Mouse (Mus musculus) bone marrow, adult 2 months (tissue): ENCODE results near the gene Asb13. TPM values are rescaled to one million over a fixed set of nuclear protein-coding genes. Genes with fewer than 3 reads are reported as not detected.

ENCODE experiments used
- H3K27ac ChIP-seq: fragments of 200-500 bp; 2 replicates; pipeline ENCODE4 v1.5.1; 2012; ENCODE audit warnings: low read depth, mild to moderate bottlenecking, control low read depth, inconsistent platforms, low read length; ENCODE audit not compliant: control insufficient read depth, poor library complexity, insufficient read depth
- H3K4me1 ChIP-seq: fragments of 200-500 bp; 2 replicates; pipeline ENCODE4 v1.6.1; 2011; ENCODE audit warnings: low read length; ENCODE audit not compliant: control insufficient read depth, insufficient read depth
- H3K4me3 ChIP-seq: fragments of 200-500 bp; replicated peaks from 2 replicates; pipeline ENCODE3; 2011; ENCODE audit warnings: mild to moderate bottlenecking, low read depth, low read length, control low read depth; ENCODE audit not compliant: control insufficient read depth
- CTCF ChIP-seq: fragments of 200-500 bp; IDR thresholded peaks from 2 replicates; pipeline ENCODE4 v1.5.1; 2011; ENCODE audit warnings: low read length, control low read depth; ENCODE audit not compliant: control insufficient read depth, insufficient read depth
- POLR2A ChIP-seq: fragments of 200-500 bp; IDR thresholded peaks from 2 replicates; pipeline ENCODE4 v1.6.1; 2011; ENCODE audit warnings: low read depth, mild to moderate bottlenecking, control low read depth, low read length, borderline replicate concordance; ENCODE audit not compliant: control insufficient read depth
- WGBS: fragments of 180-500 bp; shearing (Covaris S2); methylation state at CpG from one replicate; pipeline ENCODE4 v1.1.7; 2018; 5-methylcytosine and 5-hydroxymethylcytosine counted together
- polyA plus RNA-seq: library from polyadenylated mRNA; stranded (reverse); fragments of >200 nt; gene quantifications from 2 replicates; pipeline ENCODE4 v1.2.4, GENCODE M21; 2011; ENCODE audit warnings: low replicate concordance; ENCODE audit not compliant: missing spikeins, insufficient read depth, insufficient read length

The Asb13 gene
- polyA plus RNA-seq, 1 experiment = 7.3 TPM

- 62% methylated on average over 1 of the region's 1 CpGs for WGBS
- TF ChIP-seq POLR2A (no peak), CTCF (no peak)
- no peaks in the 10 kb centered on the region for H3K4me1 ChIP-seq
- H3K4me3 ChIP-seq = no peak overlapping the region
- H3K27ac ChIP-seq = no peak overlapping the region
Observed at GRCm38 (mm10) chr13:3670039-3670438, 36.2 kb downstream of the Asb13 start.

- Histone ChIP-seq H3K27ac (no peak overlapping the region), H3K4me1 (no peaks in the 10 kb centered on the region), H3K4me3 (no peak overlapping the region)
- 75% methylated on average over 3 of the region's 3 CpGs for WGBS
- TF ChIP-seq CTCF = no peak
- TF ChIP-seq POLR2A = no peak
Observed at GRCm38 (mm10) chr13:3673151-3673550, 39.3 kb downstream of the Asb13 start.

- H3K4me3 ChIP-seq = no peak overlapping the region
- no peak overlapping the region for H3K27ac ChIP-seq
- WGBS = 81% methylated on average over 4 of the region's 4 CpGs
- no peaks in the 10 kb centered on the region for H3K4me1 ChIP-seq
- no peak for TF ChIP-seq POLR2A
- no peak for TF ChIP-seq CTCF
Observed at GRCm38 (mm10) chr13:3673622-3674021, 39.8 kb downstream of the Asb13 start.

GRCm38 (mm10) chr13:3675855-3676254, 42.0 kb downstream of the Asb13 start:
- H3K4me3 ChIP-seq = no peak overlapping the region
- H3K27ac ChIP-seq = no peak overlapping the region
- H3K4me1 ChIP-seq = no peaks in the 10 kb centered on the region
- WGBS = 68% methylated on average over 4 of the region's 4 CpGs
- TF ChIP-seq POLR2A = no peak
- no peak for TF ChIP-seq CTCF

GRCm38 (mm10) chr13:3679098-3679497, 45.3 kb downstream of the Asb13 start:
- no peak overlapping the region for H3K4me3 ChIP-seq
- TF ChIP-seq POLR2A (no peak), CTCF (no peak)
- 75% methylated on average over 4 of the region's 4 CpGs for WGBS
- no peaks in the 10 kb centered on the region for H3K4me1 ChIP-seq
- H3K27ac ChIP-seq = no peak overlapping the region

GRCm38 (mm10) chr13:3686306-3686705, 52.5 kb downstream of the Asb13 start:
- WGBS = 69% methylated on average over 1 of the region's 1 CpGs
- no peak overlapping the region for H3K4me3 ChIP-seq
- no peaks in the 10 kb centered on the region for H3K4me1 ChIP-seq
- H3K27ac ChIP-seq = no peak overlapping the region
- no peak for TF ChIP-seq CTCF
- TF ChIP-seq POLR2A = no peak

- no peak for TF ChIP-seq CTCF
- no peak overlapping the region for H3K27ac ChIP-seq
- H3K4me3 ChIP-seq = no peak overlapping the region
- H3K4me1 ChIP-seq = no peaks in the 10 kb centered on the region
- WGBS = 73% methylated on average over 11 of the region's 11 CpGs
Observed at GRCm38 (mm10) chr13:3694599-3695343, 60.9 kb downstream of the Asb13 start.

- Histone ChIP-seq H3K4me3 (no peak overlapping the region), H3K27ac (no peak overlapping the region), H3K4me1 (no peaks in the 10 kb centered on the region)
- 78% methylated on average over 8 of the region's 8 CpGs for WGBS
- no peak for TF ChIP-seq CTCF
- no peak for TF ChIP-seq POLR2A
Observed at GRCm38 (mm10) chr13:3696977-3697735, 63.3 kb downstream of the Asb13 start.
